Mouse (Mus musculus) G1E (cell line): Measurements from ENCODE around the gene Dzip3. TPM values are rescaled to one million over a fixed set of nuclear protein-coding genes. Genes with fewer than 3 reads are reported as not detected.
A peak's percentile ranks its signal among the peaks of the same experiment; 100 is the strongest.

Source experiments
- ATAC-seq: 2 replicates; pipeline ENCODE4 v1.8.0; 2016; ENCODE audit warnings: mild to moderate bottlenecking; ENCODE audit not compliant: insufficient number of reproducible peaks, poor library complexity, low FRiP score, severe bottlenecking; ENCODE audit errors: extremely low read depth
- DNase-seq: peaks from one replicate; pipeline ENCODE4 v3.0.0; 2012; ENCODE audit warnings: low spot score
- H3K27me3 ChIP-seq: 2 replicates; pipeline ENCODE4 v1.6.1; 2012; ENCODE audit warnings: mild to moderate bottlenecking, low read length, inconsistent platforms; ENCODE audit not compliant: insufficient read depth
- H3K36me3 ChIP-seq: replicated peaks from 2 replicates; pipeline ENCODE3; 2012; ENCODE audit warnings: mild to moderate bottlenecking, inconsistent platforms
- H3K4me1 ChIP-seq: 2 replicates; pipeline ENCODE4 v1.6.1; 2012; ENCODE audit warnings: low read depth, low read length, inconsistent platforms, mixed read lengths; ENCODE audit not compliant: insufficient read depth
- H3K4me3 ChIP-seq: 2 replicates; pipeline ENCODE4 v1.5.1; 2012; ENCODE audit warnings: low read depth, mild to moderate bottlenecking, inconsistent platforms, low read length, moderate library complexity, mixed read lengths
- H3K9me3 ChIP-seq: replicated peaks from 2 replicates; pipeline ENCODE4 v1.6.1; 2012; ENCODE audit warnings: inconsistent platforms
- CTCF ChIP-seq: IDR thresholded peaks from 2 replicates; pipeline ENCODE4 v1.5.1; 2012; ENCODE audit warnings: low read depth, low read length, inconsistent platforms, mixed read lengths
- GATA1 ChIP-seq: IDR thresholded peaks from 2 replicates; pipeline ENCODE4 v1.6.1; 2012; ENCODE audit warnings: borderline replicate concordance, low read length, inconsistent platforms, mixed read lengths
- GATA2 ChIP-seq: IDR thresholded peaks from 2 replicates; pipeline ENCODE4 v1.6.1; 2012; ENCODE audit warnings: low read depth, low read length, inconsistent platforms, borderline replicate concordance
- POLR2AphosphoS5 ChIP-seq: IDR thresholded peaks from 2 replicates; pipeline ENCODE4 v1.6.1; 2012; ENCODE audit warnings: low read depth, low read length, inconsistent platforms; ENCODE audit not compliant: insufficient replicate concordance
- TAL1 ChIP-seq: conservative IDR thresholded peaks from 2 replicates; pipeline ENCODE4 v1.6.1; 2012; ENCODE audit warnings: low read depth, low read length, inconsistent platforms, mixed read lengths
- polyA plus RNA-seq: library from polyadenylated mRNA; stranded (reverse); fragments of >175 nt; gene quantifications from 2 replicates; pipeline ENCODE4 v1.2.3, GENCODE M21; 2012
- total RNA-seq, 2 experiments: library from RNA; stranded (forward) in 1 of 2; stranded (reverse) in 1 of 2; fragments of 200-1000 nt in 1 of 2; fragments of >200 nt in 1 of 2; fragmentation: Nextera tagmentation in 1 of 2; gene quantifications; 2 replicates each; pipeline ENCODE4 v1.2.3; 2014 to 2017

Dzip3 gene
- total and polyA plus RNA-seq, 3 experiments = 17.6 to 166 (median 52.1) TPM

DNA sequence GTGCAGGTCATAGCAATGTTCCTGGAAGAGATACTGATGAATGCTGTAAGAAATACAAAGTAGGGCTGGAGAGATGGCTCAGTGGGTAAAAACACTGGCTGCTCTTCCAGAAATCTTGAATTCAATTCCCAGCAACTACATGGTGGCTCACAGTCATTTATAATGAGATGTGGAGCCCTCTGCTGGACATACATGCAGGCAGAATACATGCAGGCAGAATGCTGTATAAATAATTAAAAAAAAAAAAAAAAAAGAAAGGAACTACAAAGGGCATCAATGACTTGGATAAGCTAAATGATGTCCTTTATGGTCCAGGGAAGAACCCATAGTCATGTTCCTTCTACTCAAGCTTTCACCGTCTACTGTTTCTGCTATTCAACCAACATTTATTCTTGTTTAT lies 20.4 kb downstream of the Dzip3 start:
- DNase-seq (no peak), ATAC-seq (no peak)
- Histone ChIP-seq H3K4me3 (no peak overlapping the region), H3K36me3 (peaks cover 29% of the 10 kb centered on the region), H3K4me1 (no peaks in the 10 kb centered on the region), H3K9me3 (no peaks in the 10 kb centered on the region), H3K27me3 (no peaks in the 10 kb centered on the region)
- no peak for TF ChIP-seq GATA1
- no peak for TF ChIP-seq TAL1

DNA sequence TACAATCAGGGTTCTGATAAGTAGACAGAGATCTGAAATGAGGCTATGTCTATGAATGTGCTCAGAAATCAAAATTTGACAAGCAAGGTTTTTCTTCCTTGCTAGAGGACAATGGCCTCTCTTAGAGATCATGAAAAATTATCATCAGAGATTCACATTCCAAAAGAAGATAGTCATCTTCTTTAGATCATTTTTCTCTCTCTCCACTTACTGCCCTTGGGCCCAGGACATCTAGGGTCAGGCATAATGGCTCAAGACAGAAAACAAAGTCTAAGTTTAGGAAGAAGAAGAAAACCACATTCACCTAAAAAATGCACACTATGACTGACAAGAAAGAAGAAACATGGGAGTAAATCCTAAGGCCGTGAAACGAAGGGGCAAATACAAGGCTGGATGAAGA lies 21.0 kb downstream of the Dzip3 start:
- ATAC-seq = no peak

DNA sequence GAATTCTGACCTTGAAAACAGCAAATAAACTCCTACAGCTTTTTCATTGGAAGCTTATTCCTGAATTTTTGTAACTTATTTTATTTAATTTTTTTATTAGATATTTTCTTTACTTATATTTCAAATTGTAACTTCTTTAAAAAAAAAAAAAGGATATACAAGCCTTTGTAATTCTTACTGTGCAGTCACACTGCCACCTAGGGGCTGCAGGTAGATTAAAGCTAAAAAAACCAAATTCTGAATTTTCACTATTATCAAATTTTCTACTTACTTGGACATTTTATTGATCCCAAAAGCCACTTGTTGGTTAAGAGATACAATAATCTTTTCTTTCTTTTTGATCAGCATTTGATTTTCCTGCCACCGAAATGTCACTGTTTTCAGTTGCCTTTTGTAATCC lies 52.2 kb downstream of the Dzip3 start:
- no peak for ATAC-seq
- no peaks in the 10 kb centered on the region for H3K27me3 ChIP-seq

More for the DNA sequence above, 21.0 kb downstream of the Dzip3 start:
- Histone ChIP-seq H3K9me3 (no peaks in the 10 kb centered on the region), H3K4me1 (no peaks in the 10 kb centered on the region), H3K4me3 (no peak overlapping the region), H3K36me3 (peaks cover 23% of the 10 kb centered on the region), H3K27me3 (no peaks in the 10 kb centered on the region)
- DNase-seq = no peak
- TF ChIP-seq GATA2 (no peak), POLR2AphosphoS5 (no peak), GATA1 (no peak), TAL1 (no peak), CTCF (no peak)

DNA sequence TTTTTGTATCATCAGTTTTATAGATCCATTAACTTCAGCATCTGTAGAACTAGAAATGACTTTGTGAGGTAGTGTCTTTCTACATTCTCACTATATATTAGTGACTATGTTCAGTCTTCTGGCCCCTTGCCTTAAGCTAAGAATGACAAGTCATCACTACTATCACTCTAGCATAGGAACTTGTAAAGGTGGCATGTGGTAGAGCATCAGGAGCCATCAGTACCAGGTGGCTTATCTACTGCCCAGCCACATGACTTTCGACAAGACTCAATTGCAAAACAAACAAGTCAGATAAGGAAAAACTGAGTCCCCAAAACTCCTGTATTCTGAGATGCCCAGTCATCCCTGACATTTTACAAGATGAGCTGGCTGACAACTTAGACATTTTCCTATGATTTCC lies 70.2 kb downstream of the Dzip3 start:
- Histone ChIP-seq H3K4me1 (peaks cover 16% of the 10 kb centered on the region), H3K4me3 (no peak overlapping the region), H3K36me3 (peaks cover 21% of the 10 kb centered on the region), H3K27me3 (no peaks in the 10 kb centered on the region), H3K9me3 (no peaks in the 10 kb centered on the region)
- no peak for TF ChIP-seq GATA1
- TF ChIP-seq GATA2 = 0 out of 2 replicates have a peak, but pooled peaks have one; percentile 24
- TF ChIP-seq CTCF = no peak
- no peak for TF ChIP-seq POLR2AphosphoS5
- TF ChIP-seq TAL1 = peak; percentile 84
- peak; percentile 99 for ATAC-seq
- DNase-seq = peak; percentile 19

More for the DNA sequence above, 52.2 kb downstream of the Dzip3 start:
- Histone ChIP-seq H3K36me3 (peaks cover 27% of the 10 kb centered on the region), H3K4me1 (peaks cover 4% of the 10 kb centered on the region; the same call in 1 of the 2 replicates), H3K9me3 (no peaks in the 10 kb centered on the region), H3K4me3 (no peak overlapping the region)
- TF ChIP-seq GATA2 (no peak), POLR2AphosphoS5 (no peak), CTCF (no peak), TAL1 (no peak), GATA1 (no peak)
- DNase-seq = no peak

DNA sequence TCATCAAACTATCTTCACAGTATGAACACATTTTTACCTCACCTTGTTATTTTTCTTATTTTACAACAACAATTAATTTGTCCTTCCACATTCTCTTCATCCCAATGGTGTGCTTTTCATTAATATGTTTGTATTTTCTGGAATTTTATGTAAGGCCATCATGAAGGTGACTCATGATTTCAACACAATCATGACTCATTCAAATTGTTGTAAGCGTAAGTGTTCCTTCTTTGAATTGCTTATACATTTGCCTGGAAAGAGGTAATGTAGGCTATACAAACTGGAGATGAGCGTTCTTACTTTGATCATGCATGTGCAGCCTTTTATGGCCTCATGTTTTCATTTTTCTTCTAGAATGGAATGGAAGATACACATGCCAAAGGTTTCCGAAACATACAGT lies 80.8 kb downstream of the Dzip3 start:
- DNase-seq (no peak), ATAC-seq (no peak)
- H3K4me1 ChIP-seq = peaks cover 29% of the 10 kb centered on the region
- TF ChIP-seq GATA1 (no peak), CTCF (no peak), GATA2 (no peak), POLR2AphosphoS5 (no peak), TAL1 (no peak)
- H3K9me3 ChIP-seq = no peaks in the 10 kb centered on the region
- H3K27me3 ChIP-seq = no peaks in the 10 kb centered on the region
- no peak overlapping the region for H3K4me3 ChIP-seq
- no peaks in the 10 kb centered on the region for H3K36me3 ChIP-seq

DNA sequence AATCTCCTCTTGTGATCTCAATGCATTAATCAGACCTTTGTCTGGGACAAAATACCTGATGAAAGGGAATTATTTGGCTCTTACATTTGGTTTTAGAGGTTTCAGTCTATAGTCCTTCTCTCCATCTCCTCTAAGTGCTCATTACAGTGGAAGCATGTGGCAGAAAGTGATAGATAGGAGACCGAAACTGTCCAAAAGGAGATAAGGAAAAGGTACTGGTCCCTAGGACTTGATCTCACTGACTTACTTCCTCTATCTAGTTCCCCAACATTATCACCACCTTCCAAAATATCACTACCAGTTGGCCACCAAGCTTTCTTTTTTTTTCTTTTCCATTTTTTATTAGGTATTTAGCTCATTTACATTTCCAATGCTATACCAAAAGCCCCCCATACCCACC lies 82.8 kb downstream of the Dzip3 start:
- TF ChIP-seq TAL1 (peak; percentile 89), POLR2AphosphoS5 (no peak), CTCF (no peak), GATA2 (no peak), GATA1 (no peak)
- Histone ChIP-seq H3K27me3 (no peaks in the 10 kb centered on the region), H3K4me1 (peaks cover 27% of the 10 kb centered on the region), H3K9me3 (no peaks in the 10 kb centered on the region), H3K4me3 (no peak overlapping the region), H3K36me3 (no peaks in the 10 kb centered on the region)
- ATAC-seq = peak; percentile 100
- peak; percentile 45 for DNase-seq

DNA sequence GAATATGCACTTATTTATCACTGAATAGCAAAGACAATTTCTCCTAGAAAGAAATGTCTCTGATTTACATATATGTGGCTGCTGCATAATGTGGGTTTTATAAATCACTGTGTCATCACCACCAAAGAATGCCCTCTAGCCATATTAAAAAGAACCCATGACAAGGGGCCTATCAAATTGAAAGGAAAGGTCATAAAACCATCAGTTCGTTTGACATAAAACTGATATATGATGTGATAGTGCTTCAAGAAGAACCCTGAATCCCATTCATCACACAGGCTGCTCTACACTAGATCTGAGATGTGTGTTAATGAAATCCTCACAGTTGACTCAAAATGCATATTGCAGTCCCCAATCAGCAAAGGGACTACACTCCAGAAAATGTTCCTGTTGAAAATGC lies 94.1 kb downstream of the Dzip3 start:
- Histone ChIP-seq H3K9me3 (no peaks in the 10 kb centered on the region), H3K4me3 (no peak overlapping the region), H3K4me1 (peaks cover 9% of the 10 kb centered on the region; the same call in 1 of the 2 replicates), H3K27me3 (no peaks in the 10 kb centered on the region), H3K36me3 (no peaks in the 10 kb centered on the region)
- TF ChIP-seq POLR2AphosphoS5 = no peak
- no peak for TF ChIP-seq GATA1
- TF ChIP-seq TAL1 = no peak
- TF ChIP-seq GATA2 = no peak
- no peak for DNase-seq
- no peak for ATAC-seq
